Mouse (Mus musculus) lung, adult 2 months (tissue): ENCODE measurements around the gene Apbb2. TPM values are rescaled to one million over a fixed set of nuclear protein-coding genes. Genes with fewer than 3 reads are reported as not detected.
A peak's percentile ranks its signal among the peaks of the same experiment; 100 is the strongest.

Experiments
- DNase-seq: peaks from one replicate; pipeline ENCODE4 v3.0.0; 2022
- H3K4me1 ChIP-seq: fragments of 200-500 bp; 2 replicates; pipeline ENCODE4 v1.6.1; 2011; ENCODE audit warnings: low read length; ENCODE audit not compliant: control insufficient read depth, insufficient read depth
- H3K4me3 ChIP-seq: fragments of 200-500 bp; replicated peaks from 2 replicates; pipeline ENCODE3; 2011; ENCODE audit warnings: low read depth, mild to moderate bottlenecking, control low read depth, low read length; ENCODE audit errors: extremely low read depth
- CTCF ChIP-seq: fragments of 200-500 bp; IDR thresholded peaks from 2 replicates; pipeline ENCODE4 v1.5.1; 2011; ENCODE audit warnings: mild to moderate bottlenecking, low read length, control low read depth; ENCODE audit not compliant: insufficient read depth
- POLR2A ChIP-seq: fragments of 200-500 bp; IDR thresholded peaks from 2 replicates; pipeline ENCODE4 v1.6.1; 2011; ENCODE audit warnings: low read depth, mild to moderate bottlenecking, control low read depth, low read length, borderline replicate concordance; ENCODE audit errors: extremely low read depth
- WGBS: fragments of 180-500 bp; shearing (Covaris S2); methylation state at CpG from one replicate; pipeline ENCODE4 v1.1.7; 2018; 5-methylcytosine and 5-hydroxymethylcytosine counted together
- polyA plus RNA-seq: library from polyadenylated mRNA; depleted of rRNA; stranded (reverse); fragments of >200 nt; gene quantifications from 2 replicates; pipeline ENCODE4 v1.2.3, GENCODE M21; 2012

The Apbb2 gene
- polyA plus RNA-seq, 1 experiment, result 24.6 TPM

DNA sequence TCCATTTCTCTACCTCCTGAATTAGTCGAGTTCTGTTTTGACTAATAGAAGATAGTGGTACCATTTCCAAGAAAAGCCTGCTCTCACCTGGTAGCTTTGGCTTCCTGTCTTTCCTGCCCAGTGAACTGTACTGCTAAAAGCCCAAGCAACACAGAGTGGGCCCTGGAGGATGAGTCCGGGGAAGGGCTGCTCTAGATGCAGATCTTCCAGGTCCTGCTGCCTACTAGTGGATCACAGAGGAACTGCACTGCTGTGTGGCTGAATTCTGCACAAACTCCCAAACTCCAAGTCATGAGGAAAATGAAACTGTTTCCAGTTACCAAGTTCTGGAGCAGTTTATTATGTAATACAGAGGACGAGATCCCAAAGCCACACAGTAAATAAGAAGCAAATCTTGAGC lies 232.9 kb downstream of the Apbb2 start:
- H3K4me3 ChIP-seq, result no peak overlapping the region
- WGBS, result 18% methylated on average over 3 of the region's 3 CpGs
- no peaks in the 10 kb centered on the region for H3K4me1 ChIP-seq
- peak; percentile 39 for DNase-seq
- TF ChIP-seq CTCF (peak; percentile 84), POLR2A (no peak)

DNA sequence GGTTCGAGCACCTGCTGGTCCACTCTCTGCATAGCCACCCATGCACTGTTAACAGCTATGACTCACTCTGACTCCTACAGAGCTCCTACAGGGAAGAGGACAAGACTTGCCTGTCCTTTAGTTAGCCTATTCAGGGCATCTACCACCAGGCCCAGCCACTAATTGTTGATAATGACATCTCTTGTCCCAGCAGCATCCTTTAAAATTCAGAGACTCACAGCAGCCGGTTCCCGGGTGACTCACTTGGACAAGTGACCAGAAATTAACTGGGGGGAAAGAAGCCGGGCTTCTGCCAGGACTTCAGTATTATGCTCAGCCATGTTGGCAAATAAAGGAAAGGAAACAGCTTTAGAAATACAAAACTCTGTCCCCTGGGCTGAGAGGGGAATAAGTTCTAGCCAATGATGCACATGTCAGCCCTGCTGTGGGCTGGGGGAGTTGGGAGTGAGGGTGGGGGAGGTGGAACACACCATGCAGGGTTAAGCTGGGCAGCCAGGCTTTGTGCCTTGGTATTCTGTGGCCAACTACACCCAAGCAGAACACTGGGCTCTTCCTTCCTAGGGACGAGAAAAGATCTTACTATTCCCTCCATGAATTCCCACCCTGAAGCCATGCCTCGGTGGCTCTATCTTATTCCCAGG lies 233.7 kb downstream of the Apbb2 start:
- Histone ChIP-seq H3K4me1 (no peaks in the 10 kb centered on the region), H3K4me3 (no peak overlapping the region)
- no peak for DNase-seq
- 81% methylated on average over 6 of the region's 6 CpGs for WGBS
- no peak for TF ChIP-seq POLR2A
- no peak for TF ChIP-seq CTCF

DNA sequence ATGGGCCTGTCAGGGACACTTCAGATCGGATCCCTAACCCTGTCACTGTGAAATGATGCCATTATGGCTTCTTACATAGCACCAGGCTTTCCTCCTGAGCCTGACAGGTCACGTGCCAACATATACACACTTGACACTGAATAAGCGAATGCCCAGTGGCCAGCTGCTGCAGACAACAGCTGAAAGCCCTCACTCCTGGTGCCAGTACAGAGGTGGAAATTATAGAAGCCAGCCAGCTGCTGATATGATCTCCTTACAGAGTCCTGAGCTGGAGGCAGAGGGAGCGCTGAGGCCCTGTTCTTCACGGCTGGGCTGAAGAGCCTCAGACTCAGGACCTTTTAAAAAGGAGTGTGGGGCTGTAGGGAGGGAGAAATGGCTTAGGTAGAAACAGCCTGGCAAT lies 234.5 kb downstream of the Apbb2 start:
- TF ChIP-seq CTCF (no peak), POLR2A (no peak)
- 78% methylated on average over 5 of the region's 5 CpGs for WGBS
- Histone ChIP-seq H3K4me1 (no peaks in the 10 kb centered on the region), H3K4me3 (no peak overlapping the region)
- DNase-seq, result no peak

DNA sequence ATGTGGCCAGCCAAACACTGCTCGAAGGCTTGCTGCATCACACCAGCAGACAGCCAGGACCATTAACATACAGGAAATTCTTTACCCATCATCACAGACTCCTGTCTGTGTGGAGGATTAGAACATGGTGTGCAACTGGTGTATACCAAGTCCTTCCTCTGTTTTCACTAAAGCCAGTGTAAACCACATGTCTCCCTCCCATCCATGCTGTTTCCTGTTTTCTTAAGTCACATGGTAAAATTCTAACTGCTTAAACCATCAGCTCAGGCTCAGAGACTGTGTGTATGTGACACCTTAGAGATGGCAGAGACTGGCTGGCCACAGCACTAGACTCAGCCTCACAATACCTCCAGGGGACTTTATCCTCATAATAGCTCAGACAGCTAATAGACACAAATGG lies 236.5 kb downstream of the Apbb2 start:
- 41% methylated on average over 1 of the region's 1 CpGs for WGBS
- TF ChIP-seq POLR2A (no peak), CTCF (no peak)
- Histone ChIP-seq H3K4me1 (no peaks in the 10 kb centered on the region), H3K4me3 (no peak overlapping the region)
- DNase-seq, result no peak

DNA sequence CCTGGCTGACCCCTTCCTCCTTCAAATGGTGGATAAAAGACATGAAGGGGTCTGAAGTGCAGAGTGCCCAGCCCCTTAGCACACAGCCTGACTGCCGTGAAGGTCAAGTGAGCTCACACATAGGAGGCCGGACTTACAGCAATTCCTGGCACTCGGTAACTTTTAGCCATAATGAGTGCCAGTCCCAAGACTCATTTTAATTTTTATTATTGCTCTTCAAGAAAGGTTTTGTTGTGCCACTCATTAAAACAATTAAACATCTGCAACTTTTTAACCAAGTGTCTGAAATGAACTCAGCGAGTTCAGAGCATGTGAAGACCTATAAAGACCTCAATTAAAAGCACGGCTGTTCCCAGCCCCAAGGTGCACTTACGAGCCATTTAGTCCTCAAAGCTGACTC lies 239.6 kb downstream of the Apbb2 start:
- WGBS, result 86% methylated on average over 6 of the region's 6 CpGs
- TF ChIP-seq POLR2A (no peak), CTCF (no peak)
- H3K4me1 ChIP-seq, result no peaks in the 10 kb centered on the region
- no peak overlapping the region for H3K4me3 ChIP-seq
- DNase-seq, result no peak

DNA sequence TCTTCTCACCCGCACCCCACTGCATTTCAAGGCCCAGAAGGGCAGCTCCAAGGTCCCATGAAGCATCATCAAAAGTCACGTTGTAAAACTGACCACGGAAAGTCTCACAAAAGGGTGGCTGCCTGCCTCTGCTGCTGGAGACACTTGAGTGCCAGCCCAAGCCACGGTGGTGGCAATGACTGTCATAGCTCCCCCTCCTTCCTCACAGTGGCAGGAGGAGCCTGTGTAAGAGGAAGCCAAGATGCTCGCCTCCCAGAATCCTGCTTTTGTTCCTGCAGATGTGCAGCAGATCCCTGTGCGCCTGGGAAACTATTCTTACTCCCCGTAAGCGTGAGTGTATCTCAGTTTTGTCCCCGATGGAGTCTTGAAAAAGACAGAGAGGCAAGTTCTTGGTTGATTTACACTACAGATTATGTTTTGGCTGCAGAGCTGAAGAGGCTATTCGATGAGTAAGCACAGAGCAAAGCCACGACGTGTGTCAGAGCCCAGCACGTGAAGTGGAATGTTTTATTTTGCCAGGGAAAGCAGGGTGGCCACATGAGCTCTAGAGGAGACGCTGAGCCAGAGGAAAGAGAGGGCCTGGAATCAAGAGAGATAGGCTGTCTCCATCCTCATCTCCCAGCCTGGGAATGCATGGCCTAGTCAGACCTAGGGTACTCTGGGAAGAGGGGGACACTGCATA lies 241.9 kb downstream of the Apbb2 start:
- WGBS, result 56% methylated on average over 14 of the region's 14 CpGs
- Histone ChIP-seq H3K4me3 (no peak overlapping the region), H3K4me1 (no peaks in the 10 kb centered on the region; the same call in 1 of the 2 replicates)
- TF ChIP-seq CTCF, result no peak
- TF ChIP-seq POLR2A, result no peak
- no peak for DNase-seq

DNA sequence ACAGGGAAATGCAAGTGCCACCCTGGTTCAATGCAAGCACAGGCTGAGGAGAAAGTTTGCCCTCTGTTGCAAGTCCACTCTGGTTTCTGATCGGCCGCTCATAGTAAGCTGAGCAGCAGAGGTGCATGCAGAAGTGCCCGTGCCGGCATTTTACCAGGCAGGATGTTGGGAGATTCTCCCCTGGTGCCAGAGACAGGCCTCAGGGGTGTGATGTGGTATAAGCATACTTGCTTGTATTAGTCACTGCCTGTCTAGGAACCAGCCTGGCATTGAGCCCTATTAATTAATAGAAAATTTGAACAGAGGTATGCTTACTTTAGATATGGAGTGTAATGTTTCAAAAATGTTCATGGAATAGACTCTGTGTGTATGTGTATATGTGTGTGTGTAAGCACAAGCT lies 244.2 kb downstream of the Apbb2 start:
- Histone ChIP-seq H3K4me1 (no peaks in the 10 kb centered on the region; the same call in 1 of the 2 replicates), H3K4me3 (no peak overlapping the region)
- no peak for DNase-seq
- WGBS, result 83% methylated on average over 4 of the region's 4 CpGs
- TF ChIP-seq POLR2A (no peak), CTCF (no peak)

DNA sequence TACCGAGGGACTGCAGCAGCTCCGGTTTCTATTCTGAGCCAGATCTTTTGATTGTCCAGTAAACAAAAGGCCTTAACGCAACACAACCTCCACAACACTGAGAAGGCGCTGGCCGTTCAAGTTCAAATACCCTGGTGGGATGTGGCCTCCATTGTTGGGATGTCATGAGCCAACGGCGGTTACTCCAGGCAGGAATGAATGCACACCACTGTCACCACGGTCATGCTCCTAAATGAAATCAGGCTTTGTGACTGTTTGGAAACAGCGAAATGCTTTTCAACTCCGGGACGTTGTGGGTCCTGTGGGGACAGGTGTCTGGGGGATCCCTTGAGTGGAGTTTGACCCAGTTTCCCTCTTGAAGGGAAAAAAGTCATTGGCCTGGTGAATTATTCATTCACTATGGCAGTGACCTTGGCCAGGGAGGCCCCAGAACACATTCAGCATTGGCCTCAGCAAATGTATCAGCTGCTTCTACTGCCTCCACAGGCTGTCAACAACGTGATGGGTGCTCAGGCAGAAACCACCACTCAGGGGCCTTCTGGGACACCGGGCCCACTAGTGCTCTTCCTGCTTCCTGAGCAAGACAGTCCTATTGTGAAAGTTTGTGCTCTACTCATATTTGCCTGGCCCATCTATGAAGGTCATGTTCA lies 244.9 kb downstream of the Apbb2 start:
- DNase-seq, result no peak
- WGBS, result 77% methylated on average over 13 of the region's 13 CpGs
- TF ChIP-seq CTCF (no peak), POLR2A (no peak)

DNA sequence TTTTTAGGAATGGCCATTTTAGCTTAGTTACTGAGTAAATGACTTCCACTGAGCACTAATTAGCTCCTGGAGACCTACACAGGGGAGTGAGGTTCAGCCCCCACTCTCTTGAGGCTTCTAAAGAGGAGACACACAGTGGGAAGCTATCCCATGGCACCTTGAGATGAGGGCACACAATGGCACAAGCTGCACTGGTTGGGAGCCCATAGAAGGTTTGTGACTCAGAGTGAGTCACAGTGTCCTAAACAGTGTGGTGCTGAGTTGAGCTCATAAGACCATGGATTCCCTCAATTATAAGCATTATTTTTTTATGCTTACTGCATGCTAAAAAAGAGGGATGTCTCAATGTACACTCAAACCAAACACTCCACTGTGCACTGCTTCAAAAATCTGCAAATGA lies 247.5 kb downstream of the Apbb2 start:
- DNase-seq, result no peak
- Histone ChIP-seq H3K4me1 (no peaks in the 10 kb centered on the region; the same call in 1 of the 2 replicates), H3K4me3 (no peak overlapping the region)
- TF ChIP-seq CTCF (no peak), POLR2A (no peak)

More for the DNA sequence above, 244.9 kb downstream of the Apbb2 start:
- H3K4me3 ChIP-seq, result no peak overlapping the region
- no peaks in the 10 kb centered on the region; the same call in 1 of the 2 replicates for H3K4me1 ChIP-seq

DNA sequence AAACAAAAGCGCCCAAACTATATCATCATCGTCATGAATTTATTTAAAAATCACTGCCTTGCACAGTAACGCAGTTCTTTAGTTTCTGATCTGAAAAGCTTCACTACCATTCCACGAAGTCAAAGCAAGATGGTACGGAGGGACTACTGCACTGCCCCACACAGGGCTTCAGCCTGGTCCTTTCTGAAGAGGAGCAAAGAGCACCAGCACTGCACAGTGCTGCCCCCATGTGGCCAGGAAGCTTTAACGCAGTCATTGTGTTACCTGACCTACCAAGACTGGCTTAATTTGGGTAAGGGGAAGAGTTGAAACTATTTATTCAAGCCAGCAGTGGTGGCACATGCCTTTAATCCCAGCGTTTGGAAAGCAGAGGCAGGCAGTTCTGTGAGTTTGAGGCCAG lies 249.6 kb downstream of the Apbb2 start:
- WGBS, result 43% methylated on average over 7 of the region's 7 CpGs
- Histone ChIP-seq H3K4me3 (no peak overlapping the region), H3K4me1 (no peaks in the 10 kb centered on the region; the same call in 1 of the 2 replicates)
- TF ChIP-seq POLR2A, result no peak
- peak; percentile 96 for TF ChIP-seq CTCF
- DNase-seq, result peak; percentile 45
